Mouse (Mus musculus): ENCODE measurements around the gene Pramef8.

DNA sequence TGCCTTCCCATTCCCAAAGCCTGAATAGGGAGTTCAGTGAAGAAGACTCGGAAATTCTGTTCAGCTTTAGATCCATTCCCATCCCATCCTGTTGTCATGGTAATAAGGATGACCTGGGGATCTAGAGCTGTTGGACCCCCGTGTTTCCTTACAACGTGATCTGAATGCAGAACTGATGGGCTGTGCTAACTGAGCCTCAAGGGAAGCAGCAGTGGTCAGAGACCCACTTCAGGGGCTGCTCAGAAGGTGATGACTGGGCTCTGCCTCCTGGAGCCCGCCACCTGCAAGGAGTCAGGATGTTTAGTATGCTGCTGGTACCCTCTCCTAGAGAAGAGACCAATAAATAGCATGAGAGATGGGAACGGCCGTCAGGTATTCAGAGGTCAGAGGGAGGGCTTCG, 32.7 kb upstream of the Pramef8 start:
- TF ChIP-seq POLR2A (IDR thresholded peaks at IDR 0.05; ENCODE audit: borderline replicate concordance, extremely low read depth, insufficient read depth, insufficient read length, poor library complexity, severe bottlenecking) (no peak), CTCF (IDR thresholded peaks at IDR 0.05; ENCODE audit: borderline replicate concordance, extremely low read depth, insufficient read depth, insufficient read length) (no peak)

Measured in brain, embryonic 14.5 days (tissue).